Mouse (Mus musculus): Measurements from ENCODE around the gene Rnf225. TPM values are rescaled to one million over a fixed set of nuclear protein-coding genes. Genes with fewer than 3 reads are reported as not detected.

The Rnf225 gene
- under 1 TPM; 0.24 to 0.58 TPM for total RNA-seq (2023)

DNA sequence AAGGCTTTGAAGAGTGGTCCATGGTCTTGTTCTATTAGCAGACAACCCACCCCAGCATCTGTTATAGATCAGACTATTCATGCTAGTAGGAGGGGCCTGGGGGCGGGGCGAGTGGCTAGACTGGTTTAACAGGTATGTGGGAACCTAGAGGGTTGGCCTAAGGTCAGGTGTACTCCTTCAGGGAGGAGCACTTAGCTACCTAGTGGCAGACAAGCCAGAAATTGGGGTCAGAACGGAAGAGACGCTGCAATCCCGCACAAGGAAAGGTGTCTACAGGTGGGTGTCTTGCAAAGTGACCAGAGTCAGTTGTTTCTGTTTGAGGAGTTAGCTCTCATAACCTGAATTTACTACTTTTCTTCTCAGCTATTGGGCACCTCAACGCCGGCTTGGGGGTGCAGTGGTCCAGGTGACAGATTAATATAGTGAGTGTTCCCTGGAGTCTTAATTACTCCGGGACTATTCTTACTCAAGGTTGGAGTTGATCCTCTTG is at the start of gene Rnf225:
TSS of gene Rnf225 (plus strand) at position 226 of the 490 bp plus-strand sequence.

DNA sequence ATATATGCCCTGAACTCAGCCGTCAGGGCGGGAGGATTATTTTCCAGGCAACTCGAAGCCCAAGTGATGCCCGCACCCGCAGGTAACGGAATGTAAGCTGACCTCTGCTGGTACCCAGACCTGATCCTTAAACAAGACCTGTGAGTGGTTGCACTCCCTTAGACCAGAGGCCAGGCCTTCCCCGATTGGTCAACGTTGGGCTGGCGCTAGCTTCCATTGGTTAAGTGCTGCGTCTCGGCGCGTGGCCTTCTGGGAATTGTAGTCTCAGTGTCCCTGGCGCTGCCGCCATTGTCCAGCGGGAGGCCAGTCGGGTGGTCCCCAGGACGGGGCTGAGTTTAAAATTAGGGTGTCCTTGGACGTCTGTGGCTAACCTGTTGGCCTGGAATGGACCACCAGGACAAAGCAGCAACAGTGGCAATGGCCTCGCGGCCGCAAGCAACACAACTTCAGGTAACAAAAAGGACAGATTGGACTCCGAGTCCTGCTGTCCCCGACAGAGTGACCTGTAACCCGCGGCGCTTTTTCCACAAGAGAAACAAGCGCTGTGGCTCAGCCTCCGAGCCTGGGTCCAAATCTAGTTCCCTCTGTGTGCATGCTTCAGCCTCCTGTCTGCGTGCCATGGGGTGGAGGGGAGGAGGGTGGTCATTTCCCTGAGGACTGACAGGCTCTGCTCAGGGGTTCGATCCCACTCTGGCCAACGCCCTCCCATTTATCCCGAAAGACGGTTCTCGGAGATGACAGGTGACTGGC is 46.1 kb upstream of the Rnf225 start, which contains the start of gene Zfp128:
TSS of gene Zfp128 (plus strand) at position 267 of the 750 bp plus-strand sequence.

DNA sequence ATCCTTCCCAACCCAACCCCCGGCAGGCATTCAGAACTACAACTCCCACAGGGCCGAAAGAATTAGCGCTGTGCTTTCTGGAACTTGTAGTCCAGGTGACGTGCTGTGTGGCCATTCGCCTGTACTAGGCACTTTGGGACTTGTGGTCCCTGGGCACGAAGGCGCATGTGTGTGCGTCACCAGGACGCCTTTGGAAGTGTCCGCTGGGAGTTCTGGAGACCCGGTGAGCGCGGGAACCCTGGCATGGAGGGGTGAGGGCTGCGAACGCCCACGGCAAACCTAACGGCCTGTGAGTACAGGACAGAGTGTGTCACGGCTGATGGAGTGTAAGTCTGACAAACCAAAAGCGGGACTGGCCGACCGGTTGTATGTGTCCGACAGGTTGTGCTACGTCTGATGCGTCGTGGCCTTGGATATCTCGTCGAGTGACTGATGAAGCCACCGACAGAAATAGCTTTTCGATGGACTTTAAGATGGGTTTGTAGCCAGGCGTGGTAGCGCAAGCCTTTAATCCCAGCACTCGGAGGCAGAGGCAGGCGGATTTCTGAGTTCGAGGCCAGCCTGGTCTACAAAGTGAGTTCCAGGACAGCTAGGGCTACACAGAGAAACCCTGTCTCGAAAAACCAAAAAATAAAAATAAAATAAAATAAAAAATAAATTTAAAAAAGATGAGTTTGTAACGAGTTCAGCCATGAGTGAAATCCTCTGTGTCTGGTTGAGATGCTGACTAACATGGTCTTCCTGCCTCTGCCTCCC is 29.4 kb upstream of the Rnf225 start, which contains the start of gene Zscan22:
TSS of gene Zscan22 (plus strand) at position 161 of the 756 bp plus-strand sequence.

DNA sequence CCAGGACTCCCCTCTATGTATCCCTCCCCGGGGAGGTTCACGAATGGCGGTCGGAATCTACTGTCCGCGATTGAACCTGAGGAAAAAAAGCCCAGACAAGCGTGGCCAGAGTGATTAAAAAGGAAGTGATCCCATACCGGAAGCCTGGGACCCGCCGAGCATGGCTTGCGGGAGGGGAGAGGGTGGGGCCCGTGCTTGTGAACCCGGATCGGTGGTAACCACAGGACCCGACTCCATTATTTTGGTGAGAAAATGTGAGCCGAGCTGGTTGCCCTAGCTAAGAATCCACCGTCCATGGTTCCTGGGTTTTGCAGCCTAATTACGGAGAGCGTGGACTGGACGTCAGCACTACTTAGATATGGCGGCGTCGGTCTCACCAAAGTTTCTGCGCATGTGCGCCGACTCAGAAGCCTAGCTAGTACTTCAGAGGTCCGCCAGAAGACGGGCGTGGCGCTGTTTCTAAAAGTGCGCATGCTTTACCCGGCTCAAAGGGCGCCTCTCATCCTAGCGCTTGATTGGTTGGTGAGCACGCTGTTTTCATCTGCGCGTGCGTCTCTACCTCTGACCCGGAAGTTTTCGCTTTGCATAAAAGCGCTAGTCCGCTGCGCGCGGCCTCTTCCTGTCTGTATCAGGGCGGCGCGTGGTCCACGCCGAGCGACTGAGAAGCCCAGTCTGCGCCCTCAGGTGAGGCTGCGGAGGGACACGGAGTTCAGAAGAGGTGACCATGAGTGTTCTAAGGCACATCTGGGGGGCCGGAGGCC is 5.3 kb upstream of the Rnf225 start, which contains the start of gene Rps5:
TSS of gene Rps5 (plus strand) at position 586 of the 761 bp plus-strand sequence.

DNA sequence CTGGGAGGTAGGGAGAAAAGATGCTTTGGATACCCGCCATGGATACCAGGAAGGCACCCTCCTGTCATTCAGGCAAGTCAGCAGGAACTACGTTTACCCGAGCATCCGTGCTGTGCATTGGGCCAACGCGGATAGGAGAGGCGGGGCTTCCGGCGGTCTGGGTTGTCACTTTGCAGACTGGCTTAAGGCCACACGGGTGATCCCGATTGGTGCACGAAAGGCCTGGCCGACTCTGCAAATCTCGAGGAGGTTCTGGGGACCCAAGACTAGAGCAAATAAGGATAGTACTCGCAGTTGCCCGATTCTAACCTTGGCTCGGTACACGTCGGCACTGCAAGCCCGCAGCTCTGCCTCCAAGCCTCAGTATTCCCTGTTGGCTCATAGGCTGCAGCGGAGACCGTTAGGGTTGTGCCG is 38.5 kb downstream of the Rnf225 start, which contains the start of gene Zfp324:
TSS of gene Zfp324 (plus strand) at position 161 of the 414 bp plus-strand sequence.

DNA sequence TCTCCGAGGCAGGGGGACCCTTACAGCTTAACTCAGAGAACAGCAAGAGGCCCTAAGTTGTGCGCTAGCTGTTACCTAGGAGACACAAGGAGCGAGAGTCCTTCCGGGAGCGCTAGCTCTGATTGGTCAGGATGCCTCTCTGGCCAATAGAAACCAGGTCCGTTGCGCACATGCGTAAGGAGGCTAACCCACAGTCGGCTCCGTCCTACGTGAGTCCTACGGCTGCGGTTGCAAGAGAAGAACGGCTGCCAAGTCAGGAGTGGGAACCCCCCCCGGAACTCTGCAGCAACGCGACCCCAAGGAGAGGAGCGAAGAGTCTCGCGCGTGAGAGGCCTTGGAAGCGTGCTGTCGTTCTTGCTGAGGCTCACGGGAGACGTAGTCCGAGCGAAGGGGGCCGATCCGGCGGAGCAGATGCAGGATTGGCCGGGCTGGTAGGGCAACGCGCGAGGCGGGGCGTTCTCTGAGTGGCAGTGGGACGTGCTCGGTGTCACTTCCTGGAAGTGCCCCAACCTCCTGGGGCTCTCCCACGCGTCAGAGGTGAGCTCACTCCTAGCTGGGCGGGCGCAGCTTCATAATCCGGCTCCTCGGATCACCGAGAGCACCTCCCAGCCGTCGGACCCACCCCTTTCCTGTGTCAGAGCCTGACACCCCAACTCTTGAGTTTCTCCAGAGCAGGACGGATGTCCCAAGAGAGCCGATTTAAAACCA is 50.6 kb downstream of the Rnf225 start, which contains the start of gene Zfp446:
TSS of gene Zfp446 (plus strand) at position 167 of the 708 bp plus-strand sequence.

Other genes with a start within 250 kb of the Rnf225 start
- gene Vmn2r55, start 242.4 kb upstream of the Rnf225 start, total RNA-seq (2023) = not detected
- gene Vmn2r56, start 192.4 kb upstream of the Rnf225 start, total RNA-seq (2023) = not detected
- 1 to 10 TPM; 6.6 to 7.6 TPM for gene Zscan18, start 123.8 kb upstream of the Rnf225 start, total RNA-seq (2023)
- gene Zfp329, start 108.6 kb upstream of the Rnf225 start, total RNA-seq (2023) = 1 to 10 TPM; 4.1 to 4.2 TPM
- 10 to 100 TPM; 37.8 to 42.3 TPM for gene Zfp110, start 92.7 kb upstream of the Rnf225 start, total RNA-seq (2023)
- 1 to 10 TPM; 2.7 to 3.0 TPM for gene Zfp128, start 46.2 kb upstream of the Rnf225 start, total RNA-seq (2023)
- gene Zscan22, start 29.6 kb upstream of the Rnf225 start, total RNA-seq (2023) = 1 to 10 TPM; 5.9 to 6.2 TPM
- 1,000 to 10,000 TPM; 1,308 to 1,362 TPM for gene Rps5, start 5.1 kb upstream of the Rnf225 start, total RNA-seq (2023)
- 1 to 10 TPM; 3.2 to 3.3 TPM for gene Zfp324, start 38.4 kb downstream of the Rnf225 start, total RNA-seq (2023)
- 1 to 10 TPM; 3.1 to 4.0 TPM for gene Zfp446, start 50.4 kb downstream of the Rnf225 start, total RNA-seq (2023)
- under 1 TPM in 1 of 2 experiments, not detected in 1; 0.30 TPM for gene Slc27a5, start 70.8 kb downstream of the Rnf225 start, total RNA-seq (2023)
- gene Trim28, start 71.7 kb downstream of the Rnf225 start, total RNA-seq (2023) = 100 to 1,000 TPM; 185 to 201 TPM
- 10 to 100 TPM; 18.4 to 19.6 TPM for gene Zbtb45, start 82.6 kb downstream of the Rnf225 start, total RNA-seq (2023)
- 100 to 1,000 TPM; 165 to 175 TPM for gene Chmp2a, start 107.4 kb downstream of the Rnf225 start, total RNA-seq (2023)
- 10 to 100 TPM; 80.0 to 80.2 TPM for gene Ube2m, start 110.9 kb downstream of the Rnf225 start, total RNA-seq (2023)
- gene Mzf1, start 127.3 kb downstream of the Rnf225 start, total RNA-seq (2023) = under 1 TPM; 0.76 to 0.97 TPM
- gene Vmn1r85, start 167.8 kb downstream of the Rnf225 start, total RNA-seq (2023) = not detected
- not detected for gene Vmn1r86, start 192.5 kb downstream of the Rnf225 start, total RNA-seq (2023)
- not detected for gene Vmn1r87, start 212.7 kb downstream of the Rnf225 start, total RNA-seq (2023)
- gene Vmn1r88, start 232.2 kb downstream of the Rnf225 start, total RNA-seq (2023) = under 1 TPM in 1 of 2 experiments, not detected in 1; 0.09 TPM